Mouse (Mus musculus): ENCODE data around the gene Sp100. TPM values are rescaled to one million over a fixed set of nuclear protein-coding genes. Genes with fewer than 3 reads are reported as not detected.
A peak's percentile ranks its signal among the peaks of the same experiment; 100 is the strongest.

Sp100 gene
- total RNA-seq, 2 experiments from 2014 or later = 1.4 to 3.3 TPM

- intact Hi-C loops (cut with DNase I) = no loop called here
- no peak for DNase-seq (ENCODE audit: low spot score in 2 of 2)
Observed at GRCm38 (mm10) chr1:85695646-85696045, 45.9 kb downstream of the Sp100 start.

- intact Hi-C loops (cut with DNase I) = no loop called here
- DNase-seq (ENCODE audit: low spot score in 2 of 2) = no peak
Observed at GRCm38 (mm10) chr1:85697721-85698493, 48.1 kb downstream of the Sp100 start.

GRCm38 (mm10) chr1:85702531-85702930 lies 52.7 kb downstream of the Sp100 start:
- DNase-seq (ENCODE audit: low spot score in 2 of 2) = no peak
- intact Hi-C loops (cut with DNase I) = no loop called here

GRCm38 (mm10) chr1:85703245-85704186 lies 53.7 kb downstream of the Sp100 start:
- intact Hi-C loops (cut with DNase I) = no loop called here
- DNase-seq (ENCODE audit: low spot score in 2 of 2) = peak; percentile 36 to 68

- intact Hi-C loops (cut with DNase I) = no loop called here
- no peak for DNase-seq (ENCODE audit: low spot score in 2 of 2)
Observed at GRCm38 (mm10) chr1:85705552-85705951, 55.8 kb downstream of the Sp100 start.

- no peak for DNase-seq (ENCODE audit: low spot score in 2 of 2)
- intact Hi-C loops (cut with DNase I) = no loop called here
Observed at GRCm38 (mm10) chr1:85706754-85707153, 57.0 kb downstream of the Sp100 start.

- intact Hi-C loops (cut with DNase I) = no loop called here
- no peak for DNase-seq (ENCODE audit: low spot score in 2 of 2)
Observed at GRCm38 (mm10) chr1:85714501-85714900, 64.7 kb downstream of the Sp100 start.

- DNase-seq (ENCODE audit: low spot score in 2 of 2) = no peak
- intact Hi-C loops (cut with DNase I) = no loop called here
Observed at GRCm38 (mm10) chr1:85716447-85717027, 66.7 kb downstream of the Sp100 start.

- DNase-seq (ENCODE audit: low spot score in 2 of 2) = no peak
- intact Hi-C loops (cut with DNase I) = no loop called here
Observed at GRCm38 (mm10) chr1:85719049-85719448, 69.3 kb downstream of the Sp100 start.

- DNase-seq (ENCODE audit: low spot score in 2 of 2) = no peak
- intact Hi-C loops (cut with DNase I) = no loop called here
Observed at GRCm38 (mm10) chr1:85720220-85720893, 70.6 kb downstream of the Sp100 start.

GRCm38 (mm10) chr1:85730471-85730870 lies 80.7 kb downstream of the Sp100 start:
- no peak for DNase-seq (ENCODE audit: low spot score in 2 of 2)
- intact Hi-C loops (cut with DNase I) = no loop called here

- intact Hi-C loops (cut with DNase I) = no loop called here
- no peak for DNase-seq (ENCODE audit: low spot score in 2 of 2)
Observed at GRCm38 (mm10) chr1:85732581-85732980, 82.8 kb downstream of the Sp100 start.

- no peak for DNase-seq (ENCODE audit: low spot score in 2 of 2)
- intact Hi-C loops (cut with DNase I) = no loop called here
Observed at GRCm38 (mm10) chr1:85734511-85734910, 84.7 kb downstream of the Sp100 start.

GRCm38 (mm10) chr1:85735463-85736123 lies 85.8 kb downstream of the Sp100 start:
- intact Hi-C loops (cut with DNase I) = loop anchor here (2.0 to 5.0 kb wide), 2 partner anchors 107 to 155 kb away; no protein-coding TSS in a partner anchor
- DNase-seq (ENCODE audit: low spot score in 2 of 2) = no peak

- intact Hi-C loops (cut with DNase I) = loop anchor here (2.0 to 5.0 kb wide), 2 partner anchors 106 to 156 kb away; no protein-coding TSS in a partner anchor
- DNase-seq (ENCODE audit: low spot score in 2 of 2) = peak; percentile 75 to 76
Observed at GRCm38 (mm10) chr1:85736355-85737184, 86.8 kb downstream of the Sp100 start.

GRCm38 (mm10) chr1:85739000-85739399 lies 89.2 kb downstream of the Sp100 start:
- intact Hi-C loops (cut with DNase I) = loop anchor here (5.0 kb wide), 1 partner anchor 103 kb away; no protein-coding TSS in a partner anchor

GRCm38 (mm10) chr1:85739819-85740218 lies 90.0 kb downstream of the Sp100 start:
- intact Hi-C loops (cut with DNase I) = loop anchor here (5.0 kb wide), 1 partner anchor 102 kb away; no protein-coding TSS in a partner anchor
- no peak for DNase-seq (ENCODE audit: low spot score in 2 of 2)

More at GRCm38 (mm10) chr1:85739000-85739399, 89.2 kb downstream of the Sp100 start:
- no peak for DNase-seq (ENCODE audit: low spot score in 2 of 2)

- intact Hi-C loops (cut with DNase I) = no loop called here
- no peak for DNase-seq (ENCODE audit: low spot score in 2 of 2)
Observed at GRCm38 (mm10) chr1:85740923-85741322, 91.1 kb downstream of the Sp100 start.

All from left cerebral cortex, postnatal 25 days (tissue).